25 mouse cellular contexts compared by ENCODE assay signal in genomic region chr11:8627156-8627555, GRCm38 (mm10). TPM values are rescaled to one million over a fixed set of nuclear protein-coding genes. Genes with fewer than 3 reads are reported as not detected.
DNase-seq lines count a peak whose midpoint lies in the region; ATAC-seq and TF ChIP-seq lines count a peak whose summit lies in the region.
"Had no signal": no experiment of that assay in that cellular context is flagged by ENCODE, and none has a peak within 500 bp of the region (broad histone marks: within the 10 kb centered on the region; RNA-seq: fewer than 3 reads in every experiment).

No protein-coding gene starts in this region.

- H3K36me3 ChIP-seq in kidney, postnatal 0 days (ENCODE audit: insufficient read depth, low read length): 0 out of 2 replicates have a peak, but pooled peaks cover 3% of the 10 kb centered on the region
- H3K36me3 ChIP-seq in kidney, embryonic 14.5 days (ENCODE audit: control insufficient read depth, insufficient read depth, low read length): no peaks in the 10 kb centered on the region
- H3K36me3 ChIP-seq in intestine, postnatal 0 days (ENCODE audit: control insufficient read depth, insufficient read depth): 0 out of 2 replicates have a peak, but pooled peaks cover 5% of the 10 kb centered on the region
- no peaks in the 10 kb centered on the region for H3K36me3 ChIP-seq in hindbrain, embryonic 16.5 days (ENCODE audit: control insufficient read depth, insufficient read depth, low read length)
- H3K36me3 ChIP-seq in hindbrain, postnatal 0 days (ENCODE audit: insufficient read depth, low read length): no peaks in the 10 kb centered on the region
- H3K36me3 ChIP-seq: embryonic facial prominence, embryonic 15.5 days; heart, embryonic 15.5 days; midbrain, embryonic 12.5 days; neural tube, embryonic 13.5 days had no signal

- H3K27ac ChIP-seq in kidney, postnatal 0 days: 0 out of 2 replicates have a peak overlapping the region, but pooled peaks have one; percentile 31
- no peak overlapping the region for H3K27ac ChIP-seq in kidney, embryonic 14.5 days (ENCODE audit: low read depth, low read length)
- H3K27ac ChIP-seq in intestine, postnatal 0 days (ENCODE audit: low read depth, low read length): peak overlapping the region; percentile 35; the same call in 1 of the 2 replicates
- H3K27ac ChIP-seq in hindbrain, embryonic 16.5 days (ENCODE audit: low read depth, low read length): no peak overlapping the region
- H3K27ac ChIP-seq in hindbrain, postnatal 0 days: no peak overlapping the region
- H3K27ac ChIP-seq: embryonic facial prominence, embryonic 15.5 days; heart, embryonic 15.5 days; midbrain, embryonic 12.5 days; neural tube, embryonic 13.5 days; stomach, postnatal 0 days had no signal

- no peaks in the 10 kb centered on the region for H3K27me3 ChIP-seq in kidney, postnatal 0 days (ENCODE audit: insufficient read depth, low read length)
- H3K27me3 ChIP-seq in kidney, embryonic 14.5 days (ENCODE audit: control insufficient read depth, insufficient read depth, low read length): no peaks in the 10 kb centered on the region
- H3K27me3 ChIP-seq in intestine, postnatal 0 days (replicated peaks; ENCODE audit: control insufficient read depth, insufficient read depth, low read length): no peaks in the 10 kb centered on the region
- no peaks in the 10 kb centered on the region; the same call in 1 of the 2 replicates for H3K27me3 ChIP-seq in hindbrain, embryonic 16.5 days (replicated peaks; ENCODE audit: control insufficient read depth, insufficient read depth, low read length)
- H3K27me3 ChIP-seq in hindbrain, postnatal 0 days (ENCODE audit: insufficient read depth, low read length): no peaks in the 10 kb centered on the region
- H3K27me3 ChIP-seq: embryonic facial prominence, embryonic 15.5 days; heart, embryonic 15.5 days had no signal

- no peak overlapping the region for H3K4me3 ChIP-seq in kidney, postnatal 0 days (replicated peaks; ENCODE audit: low read depth, low read length)
- no peak overlapping the region for H3K4me3 ChIP-seq in kidney, embryonic 14.5 days (ENCODE audit: low read length)
- H3K4me3 ChIP-seq in intestine, postnatal 0 days (ENCODE audit: low read depth, low read length): no peak overlapping the region
- H3K4me3 ChIP-seq in hindbrain, embryonic 16.5 days (ENCODE audit: low read length): no peak overlapping the region
- H3K4me3 ChIP-seq in hindbrain, postnatal 0 days (ENCODE audit: low read length): no peak overlapping the region
- H3K4me3 ChIP-seq: embryonic facial prominence, embryonic 15.5 days; heart, embryonic 15.5 days; megakaryocyte, embryonic 14.5 days; midbrain, embryonic 12.5 days; neural tube, embryonic 13.5 days had no signal

- H3K9me3 ChIP-seq in kidney, postnatal 0 days (replicated peaks; ENCODE audit: low read length): no peaks in the 10 kb centered on the region
- H3K9me3 ChIP-seq in kidney, embryonic 14.5 days (ENCODE audit: control insufficient read depth, low read length): no peaks in the 10 kb centered on the region
- H3K9me3 ChIP-seq in intestine, postnatal 0 days (ENCODE audit: control insufficient read depth): no peaks in the 10 kb centered on the region
- no peaks in the 10 kb centered on the region for H3K9me3 ChIP-seq in hindbrain, embryonic 16.5 days (ENCODE audit: control insufficient read depth, low read length)
- no peaks in the 10 kb centered on the region for H3K9me3 ChIP-seq in hindbrain, postnatal 0 days (ENCODE audit: low read length)
- H3K9me3 ChIP-seq: embryonic facial prominence, embryonic 15.5 days; heart, embryonic 15.5 days; midbrain, embryonic 12.5 days; neural tube, embryonic 13.5 days had no signal

- H3K9ac ChIP-seq in kidney, postnatal 0 days (ENCODE audit: low read depth, low read length): no peak overlapping the region
- H3K9ac ChIP-seq in kidney, embryonic 14.5 days (ENCODE audit: low read depth, low read length): no peak overlapping the region
- no peak overlapping the region for H3K9ac ChIP-seq in intestine, postnatal 0 days (ENCODE audit: low read depth, low read length)
- H3K9ac ChIP-seq in hindbrain, embryonic 16.5 days (ENCODE audit: low read depth, low read length): no peak overlapping the region
- H3K9ac ChIP-seq in hindbrain, postnatal 0 days (replicated peaks; ENCODE audit: low read length): no peak overlapping the region
- H3K9ac ChIP-seq: embryonic facial prominence, embryonic 15.5 days; heart, embryonic 15.5 days; midbrain, embryonic 12.5 days; neural tube, embryonic 13.5 days had no signal

- no peak for TF ChIP-seq CTCF in kidney, postnatal 0 days (IDR thresholded peaks at IDR 0.05; ENCODE audit: low read depth)
- no peak for TF ChIP-seq CTCF in intestine, postnatal 0 days (IDR thresholded peaks at IDR 0.05; ENCODE audit: low read depth)
- no peak for TF ChIP-seq CTCF in hindbrain, postnatal 0 days (IDR thresholded peaks at IDR 0.05; ENCODE audit: low read depth)

- 64% methylated on average over 6 of the region's 6 CpGs for WGBS in kidney, postnatal 0 days
- 70% methylated on average over 6 of the region's 6 CpGs for WGBS in kidney, embryonic 14.5 days
- WGBS in intestine, postnatal 0 days: 73% methylated on average over 6 of the region's 6 CpGs
- 83% methylated on average over 6 of the region's 6 CpGs for WGBS in hindbrain, embryonic 16.5 days
- WGBS in hindbrain, postnatal 0 days: 90% methylated on average over 6 of the region's 6 CpGs

- H3K4me2 ChIP-seq in kidney, postnatal 0 days (ENCODE audit: low read length): no peak overlapping the region
- no peak overlapping the region for H3K4me2 ChIP-seq in kidney, embryonic 14.5 days (replicated peaks; ENCODE audit: low read depth, low read length)
- no peak overlapping the region for H3K4me2 ChIP-seq in intestine, postnatal 0 days (replicated peaks; ENCODE audit: low read depth)
- H3K4me2 ChIP-seq in hindbrain, embryonic 16.5 days (ENCODE audit: low read length): no peak overlapping the region
- no peak overlapping the region for H3K4me2 ChIP-seq in hindbrain, postnatal 0 days (ENCODE audit: low read depth, low read length)
- H3K4me2 ChIP-seq: embryonic facial prominence, embryonic 15.5 days; heart, embryonic 15.5 days; liver, embryonic 11.5 days; midbrain, embryonic 12.5 days; neural tube, embryonic 13.5 days had no signal

- DNase-seq in heart, adult 11 months: peak; percentile 82
- DNase-seq in heart, adult 9 months (ENCODE audit: low spot score in 2 of 2): no peak
- no peak for DNase-seq in kidney, postnatal 0 days (ENCODE audit: low spot score)
- DNase-seq in lung, adult 18-20 months: no peak
- no peak for DNase-seq in hindbrain, postnatal 0 days (ENCODE audit: low spot score)
- DNase-seq: cerebellum, adult 18-20 months; gastrocnemius, postnatal 36 days; kidney, adult 9 months; layer of hippocampus, adult 9-11 months; lung, postnatal 36 days; right cerebral cortex, postnatal 14 days; thymus, adult 18-20 months; thymus, postnatal 25 days had no signal

- ATAC-seq in kidney, postnatal 0 days (replicated peaks; ENCODE audit: low FRiP score, low read depth): no peak
- no peak for ATAC-seq in kidney, embryonic 14.5 days (ENCODE audit: low FRiP score, low TSS enrichment)
- ATAC-seq in intestine, postnatal 0 days: no peak
- ATAC-seq in hindbrain, embryonic 16.5 days: no peak
- no peak for ATAC-seq in hindbrain, postnatal 0 days
- ATAC-seq: activated CD4-positive, CD25-positive, alpha-beta regulatory T cell, adult 4 months; forebrain, embryonic 14.5 days had no signal

- peaks cover 38% of the 10 kb centered on the region for H3K4me1 ChIP-seq in kidney, postnatal 0 days (replicated peaks; ENCODE audit: insufficient read depth, low read length)
- H3K4me1 ChIP-seq in kidney, embryonic 14.5 days (ENCODE audit: control insufficient read depth, insufficient read depth, low read length): peaks cover 58% of the 10 kb centered on the region
- peaks cover 13% of the 10 kb centered on the region for H3K4me1 ChIP-seq in intestine, postnatal 0 days (replicated peaks; ENCODE audit: control insufficient read depth, insufficient read depth, low read length)
- H3K4me1 ChIP-seq in hindbrain, embryonic 16.5 days (ENCODE audit: control insufficient read depth, insufficient read depth, low read depth, low read length): peaks cover 4% of the 10 kb centered on the region
- H3K4me1 ChIP-seq in hindbrain, postnatal 0 days (ENCODE audit: insufficient read depth, low read length): 0 out of 2 replicates have a peak, but pooled peaks cover 6% of the 10 kb centered on the region

RNA-seq across cellular contexts. Expression of gene Tns3, which starts 37.2 kb away (rescaled TPM):
- 17.6 and 18.2 TPM in 2 replicates for polyA plus RNA-seq in kidney, postnatal 0 days (2015; fragmentation: Nextera tagmentation; extraction: Ambion mirVana)
- 12.5 and 20.3 TPM in 2 replicates for polyA plus RNA-seq in kidney, embryonic 14.5 days (2014; fragmentation: Nextera tagmentation; extraction: Ambion mirVana)
- 10.5 and 11.4 TPM in 2 replicates for polyA plus RNA-seq in intestine, postnatal 0 days (2015; fragmentation: Nextera tagmentation; extraction: Ambion mirVana)
- 7.5 and 8.6 TPM in 2 replicates for polyA plus RNA-seq in hindbrain, embryonic 16.5 days (2015; fragmentation: Nextera tagmentation; extraction: Ambion mirVana)
- total RNA-seq in hindbrain, postnatal 0 days (2014; rRNA removed): 59.0 and 63.6 TPM in 2 replicates
- 8.2 and 8.9 TPM in 2 replicates for polyA plus RNA-seq in hindbrain, postnatal 0 days (2015; fragmentation: Nextera tagmentation; extraction: Ambion mirVana)

Comparison
In these comparisons a context has a peak if more than half of its experiments do, and no peak if none do; other contexts are left out.
1. H3K27ac ChIP-seq: peak in kidney, postnatal 0 days (single experiment) and intestine, postnatal 0 days (single experiment); none in kidney, embryonic 14.5 days (single experiment), hindbrain, embryonic 16.5 days (single experiment) and hindbrain, postnatal 0 days (single experiment).